Mouse (Mus musculus) testis, adult 2 months (tissue): ENCODE measurements around the gene Methig1.

ENCODE experiments used
- CTCF ChIP-seq: fragments of 200-500 bp; IDR thresholded peaks from 2 replicates; pipeline ENCODE4 v1.5.1; 2012; ENCODE audit warnings: low read depth, mild to moderate bottlenecking, inconsistent platforms, low read length, moderate library complexity; ENCODE audit not compliant: control insufficient read depth, insufficient read depth, insufficient replicate concordance
- POLR2A ChIP-seq: fragments of 200-500 bp; IDR thresholded peaks from 2 replicates; pipeline ENCODE4 v1.6.1; 2012; ENCODE audit warnings: low read depth, mild to moderate bottlenecking, inconsistent platforms, low read length, moderate library complexity; ENCODE audit not compliant: control insufficient read depth

- TF ChIP-seq POLR2A, result peak; percentile 88
- no peak for TF ChIP-seq CTCF
Observed at GRCm38 (mm10) chr15:100422899-100423860, 70.2 kb downstream of the Methig1 start.
